Mouse (Mus musculus): ENCODE data around the gene Naip1.
"Not testable (repeated sequence)": the region's sequence is repeated elsewhere in the genome, so short reads cannot be mapped to it uniquely, and the experiment has no call there.

- TF ChIP-seq CTCF (conservative IDR thresholded peaks at IDR 0.05; ENCODE audit: insufficient read depth, insufficient read length, low read depth, low read length); POLR2A (IDR thresholded peaks at IDR 0.05; ENCODE audit: low read depth, low read length): not testable (repeated sequence)
Observed at GRCm38 (mm10) chr13:100499625-100500024, 47.0 kb upstream of the Naip1 start.
